ENCODE assay signal across 7 mouse cellular contexts in genomic region chr4:44167397-44168121, GRCm38 (mm10).
DNase-seq lines count a peak whose midpoint lies in the region; ATAC-seq and TF ChIP-seq lines count a peak whose summit lies in the region.

No protein-coding gene starts in this region.

- no peaks in the 10 kb centered on the region for H3K9me3 ChIP-seq in embryonic facial prominence, embryonic 12.5 days
- no peaks in the 10 kb centered on the region for H3K9me3 ChIP-seq in limb, embryonic 13.5 days
- H3K9me3 ChIP-seq in midbrain, embryonic 16.5 days (replicated peaks; ENCODE audit: control insufficient read depth, low read length, poor library complexity, severe bottlenecking): no peaks in the 10 kb centered on the region

- peak; percentile 89 for ATAC-seq in embryonic facial prominence, embryonic 12.5 days (ENCODE audit: insufficient number of reproducible peaks, insufficient read depth, low FRiP score, low TSS enrichment)
- ATAC-seq in limb, embryonic 13.5 days (ENCODE audit: low FRiP score, low read depth): peak; percentile 92
- peak; percentile 91 for ATAC-seq in midbrain, embryonic 16.5 days

- no peak for TF ChIP-seq EP300 in heart, adult 2 months (IDR thresholded peaks at IDR 0.05; ENCODE audit: insufficient read depth, low read depth, low read length)

- H3K4me2 ChIP-seq in embryonic facial prominence, embryonic 12.5 days (replicated peaks): peak overlapping the region; percentile 68
- peak overlapping the region; percentile 62 for H3K4me2 ChIP-seq in limb, embryonic 13.5 days (replicated peaks)
- peak overlapping the region; percentile 75 for H3K4me2 ChIP-seq in midbrain, embryonic 16.5 days (ENCODE audit: low read length)

- TF ChIP-seq POLR2A in heart, adult 2 months (IDR thresholded peaks at IDR 0.05; ENCODE audit: insufficient read depth, low read depth, low read length): 0 out of 2 replicates have a peak, but pooled peaks have one; percentile 20

- H3K9ac ChIP-seq in embryonic facial prominence, embryonic 12.5 days: peak overlapping the region; percentile 91
- H3K9ac ChIP-seq in heart, adult 2 months (ENCODE audit: low read depth, low read length): peak overlapping the region; percentile 68
- H3K9ac ChIP-seq in limb, embryonic 13.5 days: peak overlapping the region; percentile 89
- H3K9ac ChIP-seq in midbrain, embryonic 16.5 days (ENCODE audit: low read depth, low read length): peak overlapping the region; percentile 66

- H3K4me1 ChIP-seq in embryonic facial prominence, embryonic 12.5 days: peaks cover 31% of the 10 kb centered on the region
- H3K4me1 ChIP-seq in heart, adult 2 months (ENCODE audit: control insufficient read depth, insufficient read depth, low read length): peaks cover 1% of the 10 kb centered on the region
- H3K4me1 ChIP-seq in limb, embryonic 13.5 days: peaks cover 40% of the 10 kb centered on the region
- peaks cover 32% of the 10 kb centered on the region for H3K4me1 ChIP-seq in midbrain, embryonic 16.5 days (ENCODE audit: control insufficient read depth, insufficient read depth, low read length)

- intact Hi-C loops in heart, adult 2 months (cut with DNase I): loop anchor here (2.0 kb wide), 1 partner anchor 95 kb away; no protein-coding TSS in a partner anchor

- no peaks in the 10 kb centered on the region for H3K27me3 ChIP-seq in embryonic facial prominence, embryonic 12.5 days
- H3K27me3 ChIP-seq in heart, adult 2 months (ENCODE audit: control insufficient read depth, insufficient read depth, low read length): no peaks in the 10 kb centered on the region
- no peaks in the 10 kb centered on the region for H3K27me3 ChIP-seq in limb, embryonic 13.5 days
- no peaks in the 10 kb centered on the region for H3K27me3 ChIP-seq in midbrain, embryonic 16.5 days (ENCODE audit: control insufficient read depth, insufficient read depth, low read depth, low read length)

- DNase-seq in adrenal gland, postnatal 25 days: peak; percentile 85
- peak; percentile 87 to 92 for DNase-seq in heart, adult 2 months
- DNase-seq in kidney, adult 8-10 months: peak; percentile 71 to 79
- peak; percentile 83 to 89 for DNase-seq in spleen, postnatal 10 days (ENCODE audit: low spot score in 2 of 2)

- peak overlapping the region; percentile 75 for H3K4me3 ChIP-seq in embryonic facial prominence, embryonic 12.5 days
- peak overlapping the region; percentile 75 for H3K4me3 ChIP-seq in heart, adult 2 months
- peak overlapping the region; percentile 79 for H3K4me3 ChIP-seq in limb, embryonic 13.5 days
- peak overlapping the region; percentile 48 for H3K4me3 ChIP-seq in midbrain, embryonic 16.5 days (ENCODE audit: low read depth, low read length)

- WGBS in embryonic facial prominence, embryonic 12.5 days: under 1% methylated on average over 83 of the region's 95 CpGs
- WGBS in heart, adult 2 months: under 1% methylated on average over 72 of the region's 95 CpGs
- WGBS in limb, embryonic 13.5 days: 0% methylated on average over 72 of the region's 95 CpGs
- under 1% methylated on average over 77 of the region's 95 CpGs for WGBS in midbrain, embryonic 16.5 days

- H3K36me3 ChIP-seq in embryonic facial prominence, embryonic 12.5 days: no peaks in the 10 kb centered on the region
- H3K36me3 ChIP-seq in heart, adult 2 months (ENCODE audit: control insufficient read depth, insufficient read depth, low read length): peaks cover 2% of the 10 kb centered on the region; the same call in 1 of the 2 replicates
- no peaks in the 10 kb centered on the region for H3K36me3 ChIP-seq in limb, embryonic 13.5 days
- no peaks in the 10 kb centered on the region for H3K36me3 ChIP-seq in midbrain, embryonic 16.5 days (ENCODE audit: control insufficient read depth, insufficient read depth, low read length)

- TF ChIP-seq CTCF in heart, adult 2 months (IDR thresholded peaks at IDR 0.05): peak; percentile 54

- H3K27ac ChIP-seq in embryonic facial prominence, embryonic 12.5 days: peak overlapping the region; percentile 99
- H3K27ac ChIP-seq in heart, adult 2 months: peak overlapping the region; percentile 90
- H3K27ac ChIP-seq in limb, embryonic 13.5 days: peak overlapping the region; percentile 99
- peak overlapping the region; percentile 79 for H3K27ac ChIP-seq in midbrain, embryonic 16.5 days (ENCODE audit: low read length)

- H3K79me2 ChIP-seq in heart, adult 2 months (replicated peaks; ENCODE audit: control insufficient read depth, insufficient read depth, low read length): peaks cover 3% of the 10 kb centered on the region; the same call in 1 of the 2 replicates

Comparison
In these comparisons a context has a peak if more than half of its experiments do, and no peak if none do; other contexts are left out.
1. Peak in every context shown above with its lines: DNase-seq, ATAC-seq, H3K4me3 ChIP-seq and H3K27ac ChIP-seq.